Mouse (Mus musculus): Measurements from ENCODE around the gene Armc5. TPM values are rescaled to one million over a fixed set of nuclear protein-coding genes. Genes with fewer than 3 reads are reported as not detected.

Gene Armc5
- polyA plus RNA-seq, 1 experiment from 2014 or later, result 10.5 TPM

- Histone ChIP-seq H3K9ac (ENCODE audit: low read length) (no peak overlapping the region; the same call in 1 of the 2 replicates), H3K4me1 (ENCODE audit: control insufficient read depth, insufficient read depth, low read length) (peaks cover 4% of the 10 kb centered on the region; the same call in 1 of the 2 replicates), H3K27me3 (ENCODE audit: control insufficient read depth, insufficient read depth, low read length) (no peaks in the 10 kb centered on the region), H3K4me3 (ENCODE audit: low read depth, low read length) (no peak overlapping the region), H3K36me3 (ENCODE audit: control insufficient read depth, insufficient read depth, low read length) (no peaks in the 10 kb centered on the region), H3K9me3 (ENCODE audit: control insufficient read depth, low read length) (no peaks in the 10 kb centered on the region), H3K4me2 (ENCODE audit: low read depth) (no peak overlapping the region), H3K27ac (ENCODE audit: low read depth, low read length) (peak overlapping the region; percentile 84)
- 49% methylated on average over 5 of the region's 5 CpGs for WGBS
- peak; percentile 46 for DNase-seq (ENCODE audit: low spot score)
- ATAC-seq (ENCODE audit: insufficient read depth, low FRiP score, low TSS enrichment), result no peak
These were observed 46.9 kb downstream of the Armc5 start for GRCm38 (mm10) chr7:128284047-128284446.

GRCm38 (mm10) chr7:128285060-128285459 is 47.9 kb downstream of the Armc5 start:
- no peak for DNase-seq (ENCODE audit: low spot score)
- peaks cover 4% of the 10 kb centered on the region; the same call in 1 of the 2 replicates for H3K4me1 ChIP-seq (ENCODE audit: control insufficient read depth, insufficient read depth, low read length)
- WGBS, result 92% methylated on average over 8 of the region's 8 CpGs

GRCm38 (mm10) chr7:128288923-128289544 is 51.9 kb downstream of the Armc5 start:
- ATAC-seq (ENCODE audit: insufficient read depth, low FRiP score, low TSS enrichment), result no peak
- Histone ChIP-seq H3K9ac (ENCODE audit: low read length) (no peak overlapping the region), H3K27ac (ENCODE audit: low read depth, low read length) (peak overlapping the region; percentile 36; the same call in 1 of the 2 replicates), H3K4me1 (ENCODE audit: control insufficient read depth, insufficient read depth, low read length) (no peaks in the 10 kb centered on the region), H3K9me3 (ENCODE audit: control insufficient read depth, low read length) (no peaks in the 10 kb centered on the region), H3K36me3 (ENCODE audit: control insufficient read depth, insufficient read depth, low read length) (no peaks in the 10 kb centered on the region), H3K4me2 (ENCODE audit: low read depth) (no peak overlapping the region), H3K4me3 (ENCODE audit: low read depth, low read length) (no peak overlapping the region), H3K27me3 (ENCODE audit: control insufficient read depth, insufficient read depth, low read length) (no peaks in the 10 kb centered on the region)
- WGBS, result 20% methylated on average over 9 of the region's 9 CpGs
- DNase-seq (ENCODE audit: low spot score), result peak; percentile 60

More at GRCm38 (mm10) chr7:128285060-128285459, 47.9 kb downstream of the Armc5 start:
- H3K36me3 ChIP-seq (ENCODE audit: control insufficient read depth, insufficient read depth, low read length), result no peaks in the 10 kb centered on the region
- H3K4me3 ChIP-seq (ENCODE audit: low read depth, low read length), result no peak overlapping the region
- no peaks in the 10 kb centered on the region for H3K9me3 ChIP-seq (ENCODE audit: control insufficient read depth, low read length)
- H3K4me2 ChIP-seq (ENCODE audit: low read depth), result no peak overlapping the region
- no peak overlapping the region for H3K27ac ChIP-seq (ENCODE audit: low read depth, low read length)
- H3K27me3 ChIP-seq (ENCODE audit: control insufficient read depth, insufficient read depth, low read length), result no peaks in the 10 kb centered on the region
- no peak for ATAC-seq (ENCODE audit: insufficient read depth, low FRiP score, low TSS enrichment)
- H3K9ac ChIP-seq (ENCODE audit: low read length), result no peak overlapping the region

Small RNAs within 50 kb of the gene (microRNA-seq; reads per million reads assigned to microRNA genes)
- 1.0 reads per million for gene Mir3103

Other genes with a start within 250 kb of the Armc5 start
- 6.3 and 8.6 TPM in 2 replicates for gene Pycard, start 243.5 kb upstream of the Armc5 start, polyA plus RNA-seq (2014; fragmentation: Nextera tagmentation; extraction: Ambion mirVana)
- gene Trim72, start 233.4 kb upstream of the Armc5 start, polyA plus RNA-seq (2014; fragmentation: Nextera tagmentation; extraction: Ambion mirVana), result not detected in 2 replicates
- 0.37 and 0.64 TPM in 2 replicates for gene Itgam, start 174.7 kb upstream of the Armc5 start, polyA plus RNA-seq (2014; fragmentation: Nextera tagmentation; extraction: Ambion mirVana)
- not detected in 2 replicates for gene Gm49368, start 174.7 kb upstream of the Armc5 start, polyA plus RNA-seq (2014; fragmentation: Nextera tagmentation; extraction: Ambion mirVana)
- gene Itgax, start 107.8 kb upstream of the Armc5 start, polyA plus RNA-seq (2014; fragmentation: Nextera tagmentation; extraction: Ambion mirVana), result not detected in 2 replicates
- gene Itgad, start 83.0 kb upstream of the Armc5 start, polyA plus RNA-seq (2014; fragmentation: Nextera tagmentation; extraction: Ambion mirVana), result not detected in 2 replicates
- gene Cox6a2, start 31.0 kb upstream of the Armc5 start, polyA plus RNA-seq (2014; fragmentation: Nextera tagmentation; extraction: Ambion mirVana), result 2.3 and 3.4 TPM in 2 replicates
- 12.9 and 14.2 TPM in 2 replicates for gene 9130023H24Rik, start 689 bp downstream of the Armc5 start, polyA plus RNA-seq (2014; fragmentation: Nextera tagmentation; extraction: Ambion mirVana)
- gene Tgfb1i1, start 9.5 kb downstream of the Armc5 start, polyA plus RNA-seq (2014; fragmentation: Nextera tagmentation; extraction: Ambion mirVana), result 31.3 and 32.3 TPM in 2 replicates
- gene Slc5a2, start 28.3 kb downstream of the Armc5 start, polyA plus RNA-seq (2014; fragmentation: Nextera tagmentation; extraction: Ambion mirVana), result 0.13 and 0.55 TPM in 2 replicates
- gene BC017158, start 60.8 kb downstream of the Armc5 start, polyA plus RNA-seq (2014; fragmentation: Nextera tagmentation; extraction: Ambion mirVana), result 24.2 and 24.6 TPM in 2 replicates
- gene Rgs10, start 181.4 kb downstream of the Armc5 start, polyA plus RNA-seq (2014; fragmentation: Nextera tagmentation; extraction: Ambion mirVana), result 12.4 and 12.7 TPM in 2 replicates
- 32.2 and 39.8 TPM in 2 replicates for gene Tial1, start 224.4 kb downstream of the Armc5 start, polyA plus RNA-seq (2014; fragmentation: Nextera tagmentation; extraction: Ambion mirVana)

Measured in neural tube, embryonic 11.5 days (tissue).